Mouse (Mus musculus): ENCODE data around the gene Gm11639. TPM values are rescaled to one million over a fixed set of nuclear protein-coding genes. Genes with fewer than 3 reads are reported as not detected.

Gm11639 gene
- polyA plus RNA-seq, 1 experiment from 2014 or later, result 0.01 TPM

GRCm38 (mm10) chr11:104765762-104766161 lies 80.3 kb downstream of the Gm11639 start:
- WGBS, result 37% methylated on average over 6 of the region's 6 CpGs
- Histone ChIP-seq H3K4me1 (ENCODE audit: control insufficient read depth, insufficient read depth, low read length) (no peaks in the 10 kb centered on the region), H3K9ac (ENCODE audit: low read depth, low read length) (no peak overlapping the region), H3K9me3 (ENCODE audit: control insufficient read depth, low read length) (no peaks in the 10 kb centered on the region), H3K4me2 (ENCODE audit: low read depth, low read length) (no peak overlapping the region), H3K27me3 (replicated peaks; ENCODE audit: control insufficient read depth, insufficient read depth, low read length) (no peaks in the 10 kb centered on the region), H3K27ac (replicated peaks; ENCODE audit: low read depth, low read length) (no peak overlapping the region), H3K4me3 (ENCODE audit: low read depth, low read length) (no peak overlapping the region), H3K36me3 (ENCODE audit: control insufficient read depth, insufficient read depth, low read length) (no peaks in the 10 kb centered on the region)
- no peak for ATAC-seq (ENCODE audit: low read depth)
- no peak for DNase-seq (ENCODE audit: low spot score)

- Histone ChIP-seq H3K36me3 (ENCODE audit: control insufficient read depth, insufficient read depth, low read length) (no peaks in the 10 kb centered on the region), H3K4me3 (ENCODE audit: low read depth, low read length) (no peak overlapping the region), H3K4me1 (ENCODE audit: control insufficient read depth, insufficient read depth, low read length) (no peaks in the 10 kb centered on the region), H3K27ac (replicated peaks; ENCODE audit: low read depth, low read length) (no peak overlapping the region), H3K27me3 (replicated peaks; ENCODE audit: control insufficient read depth, insufficient read depth, low read length) (no peaks in the 10 kb centered on the region), H3K9me3 (ENCODE audit: control insufficient read depth, low read length) (no peaks in the 10 kb centered on the region), H3K4me2 (ENCODE audit: low read depth, low read length) (no peak overlapping the region), H3K9ac (ENCODE audit: low read depth, low read length) (no peak overlapping the region)
- DNase-seq (ENCODE audit: low spot score), result no peak
- 57% methylated on average over 1 of the region's 1 CpGs for WGBS
- no peak for ATAC-seq (ENCODE audit: low read depth)
Measured at GRCm38 (mm10) chr11:104767068-104767467, 81.6 kb downstream of the Gm11639 start.

GRCm38 (mm10) chr11:104768072-104768471 lies 82.6 kb downstream of the Gm11639 start:
- H3K27ac ChIP-seq (replicated peaks; ENCODE audit: low read depth, low read length), result no peak overlapping the region
- ATAC-seq (ENCODE audit: low read depth) (no peak), DNase-seq (ENCODE audit: low spot score) (peak; percentile 10)
- no peak overlapping the region for H3K9ac ChIP-seq (ENCODE audit: low read depth, low read length)
- H3K9me3 ChIP-seq (ENCODE audit: control insufficient read depth, low read length), result no peaks in the 10 kb centered on the region
- H3K4me3 ChIP-seq (ENCODE audit: low read depth, low read length), result no peak overlapping the region
- no peaks in the 10 kb centered on the region for H3K4me1 ChIP-seq (ENCODE audit: control insufficient read depth, insufficient read depth, low read length)
- 8% methylated on average over 5 of the region's 5 CpGs for WGBS
- H3K27me3 ChIP-seq (replicated peaks; ENCODE audit: control insufficient read depth, insufficient read depth, low read length), result no peaks in the 10 kb centered on the region
- H3K4me2 ChIP-seq (ENCODE audit: low read depth, low read length), result no peak overlapping the region
- no peaks in the 10 kb centered on the region for H3K36me3 ChIP-seq (ENCODE audit: control insufficient read depth, insufficient read depth, low read length)

GRCm38 (mm10) chr11:104778796-104779195 lies 93.3 kb downstream of the Gm11639 start:
- no peaks in the 10 kb centered on the region for H3K27me3 ChIP-seq (replicated peaks; ENCODE audit: control insufficient read depth, insufficient read depth, low read length)
- DNase-seq (ENCODE audit: low spot score) (no peak), ATAC-seq (ENCODE audit: low read depth) (no peak)
- H3K4me1 ChIP-seq (ENCODE audit: control insufficient read depth, insufficient read depth, low read length), result no peaks in the 10 kb centered on the region
- H3K4me2 ChIP-seq (ENCODE audit: low read depth, low read length), result no peak overlapping the region
- no peak overlapping the region for H3K4me3 ChIP-seq (ENCODE audit: low read depth, low read length)
- 76% methylated on average over 2 of the region's 2 CpGs for WGBS
- no peak overlapping the region for H3K27ac ChIP-seq (replicated peaks; ENCODE audit: low read depth, low read length)
- H3K9me3 ChIP-seq (ENCODE audit: control insufficient read depth, low read length), result no peaks in the 10 kb centered on the region
- no peak overlapping the region for H3K9ac ChIP-seq (ENCODE audit: low read depth, low read length)
- H3K36me3 ChIP-seq (ENCODE audit: control insufficient read depth, insufficient read depth, low read length), result no peaks in the 10 kb centered on the region

- DNase-seq (ENCODE audit: low spot score) (no peak), ATAC-seq (ENCODE audit: low read depth) (no peak)
- Histone ChIP-seq H3K4me1 (ENCODE audit: control insufficient read depth, insufficient read depth, low read length) (no peaks in the 10 kb centered on the region), H3K27ac (replicated peaks; ENCODE audit: low read depth, low read length) (no peak overlapping the region), H3K36me3 (ENCODE audit: control insufficient read depth, insufficient read depth, low read length) (no peaks in the 10 kb centered on the region), H3K4me3 (ENCODE audit: low read depth, low read length) (no peak overlapping the region), H3K4me2 (ENCODE audit: low read depth, low read length) (no peak overlapping the region), H3K27me3 (replicated peaks; ENCODE audit: control insufficient read depth, insufficient read depth, low read length) (no peaks in the 10 kb centered on the region), H3K9me3 (ENCODE audit: control insufficient read depth, low read length) (no peaks in the 10 kb centered on the region), H3K9ac (ENCODE audit: low read depth, low read length) (no peak overlapping the region)
- 65% methylated on average over 2 of the region's 2 CpGs for WGBS
Measured at GRCm38 (mm10) chr11:104944723-104945122, 259.2 kb downstream of the Gm11639 start.

GRCm38 (mm10) chr11:104952349-104952748 lies 266.8 kb downstream of the Gm11639 start:
- DNase-seq (ENCODE audit: low spot score), result no peak
- ATAC-seq (ENCODE audit: low read depth), result no peak
- Histone ChIP-seq H3K27me3 (replicated peaks; ENCODE audit: control insufficient read depth, insufficient read depth, low read length) (no peaks in the 10 kb centered on the region), H3K9ac (ENCODE audit: low read depth, low read length) (no peak overlapping the region), H3K4me1 (ENCODE audit: control insufficient read depth, insufficient read depth, low read length) (no peaks in the 10 kb centered on the region), H3K27ac (replicated peaks; ENCODE audit: low read depth, low read length) (no peak overlapping the region), H3K9me3 (ENCODE audit: control insufficient read depth, low read length) (no peaks in the 10 kb centered on the region), H3K4me2 (ENCODE audit: low read depth, low read length) (no peak overlapping the region), H3K36me3 (ENCODE audit: control insufficient read depth, insufficient read depth, low read length) (no peaks in the 10 kb centered on the region), H3K4me3 (ENCODE audit: low read depth, low read length) (no peak overlapping the region)
- 65% methylated on average over 4 of the region's 4 CpGs for WGBS

GRCm38 (mm10) chr11:104967862-104968261 lies 282.4 kb downstream of the Gm11639 start:
- no peak for ATAC-seq (ENCODE audit: low read depth)
- H3K27me3 ChIP-seq (replicated peaks; ENCODE audit: control insufficient read depth, insufficient read depth, low read length), result no peaks in the 10 kb centered on the region

GRCm38 (mm10) chr11:104968388-104968787 lies 282.9 kb downstream of the Gm11639 start:
- DNase-seq (ENCODE audit: low spot score) (no peak), ATAC-seq (ENCODE audit: low read depth) (no peak)
- WGBS, result 94% methylated on average over 2 of the region's 2 CpGs
- Histone ChIP-seq H3K9me3 (ENCODE audit: control insufficient read depth, low read length) (no peaks in the 10 kb centered on the region), H3K4me2 (ENCODE audit: low read depth, low read length) (no peak overlapping the region), H3K4me3 (ENCODE audit: low read depth, low read length) (no peak overlapping the region), H3K27ac (replicated peaks; ENCODE audit: low read depth, low read length) (no peak overlapping the region), H3K9ac (ENCODE audit: low read depth, low read length) (no peak overlapping the region), H3K36me3 (ENCODE audit: control insufficient read depth, insufficient read depth, low read length) (no peaks in the 10 kb centered on the region), H3K4me1 (ENCODE audit: control insufficient read depth, insufficient read depth, low read length) (no peaks in the 10 kb centered on the region), H3K27me3 (replicated peaks; ENCODE audit: control insufficient read depth, insufficient read depth, low read length) (no peaks in the 10 kb centered on the region)

More at GRCm38 (mm10) chr11:104967862-104968261, 282.4 kb downstream of the Gm11639 start:
- Histone ChIP-seq H3K9me3 (ENCODE audit: control insufficient read depth, low read length) (no peaks in the 10 kb centered on the region), H3K9ac (ENCODE audit: low read depth, low read length) (no peak overlapping the region), H3K27ac (replicated peaks; ENCODE audit: low read depth, low read length) (no peak overlapping the region), H3K4me1 (ENCODE audit: control insufficient read depth, insufficient read depth, low read length) (no peaks in the 10 kb centered on the region), H3K4me2 (ENCODE audit: low read depth, low read length) (no peak overlapping the region), H3K36me3 (ENCODE audit: control insufficient read depth, insufficient read depth, low read length) (no peaks in the 10 kb centered on the region), H3K4me3 (ENCODE audit: low read depth, low read length) (no peak overlapping the region)
- 100% methylated on average over 1 of the region's 1 CpGs for WGBS
- no peak for DNase-seq (ENCODE audit: low spot score)

- Histone ChIP-seq H3K36me3 (ENCODE audit: control insufficient read depth, insufficient read depth, low read length) (no peaks in the 10 kb centered on the region), H3K9me3 (ENCODE audit: control insufficient read depth, low read length) (no peaks in the 10 kb centered on the region), H3K27ac (replicated peaks; ENCODE audit: low read depth, low read length) (no peak overlapping the region), H3K4me2 (ENCODE audit: low read depth, low read length) (no peak overlapping the region), H3K4me1 (ENCODE audit: control insufficient read depth, insufficient read depth, low read length) (no peaks in the 10 kb centered on the region), H3K9ac (ENCODE audit: low read depth, low read length) (no peak overlapping the region), H3K27me3 (replicated peaks; ENCODE audit: control insufficient read depth, insufficient read depth, low read length) (no peaks in the 10 kb centered on the region), H3K4me3 (ENCODE audit: low read depth, low read length) (no peak overlapping the region)
- WGBS, result 5% methylated on average over 4 of the region's 4 CpGs
- ATAC-seq (ENCODE audit: low read depth), result no peak
- DNase-seq (ENCODE audit: low spot score), result peak; percentile 40
Measured at GRCm38 (mm10) chr11:104971322-104971721, 285.8 kb downstream of the Gm11639 start.
